Mouse (Mus musculus): ENCODE measurements around the gene Efemp2. TPM values are rescaled to one million over a fixed set of nuclear protein-coding genes. Genes with fewer than 3 reads are reported as not detected.
"Not testable (repeated sequence)": the region's sequence is repeated elsewhere in the genome, so short reads cannot be mapped to it uniquely, and the experiment has no call there.

Gene Efemp2
- total and polyA plus RNA-seq, 2 experiments from 2014 or later, result 26.4 to 35.0 TPM

DNA sequence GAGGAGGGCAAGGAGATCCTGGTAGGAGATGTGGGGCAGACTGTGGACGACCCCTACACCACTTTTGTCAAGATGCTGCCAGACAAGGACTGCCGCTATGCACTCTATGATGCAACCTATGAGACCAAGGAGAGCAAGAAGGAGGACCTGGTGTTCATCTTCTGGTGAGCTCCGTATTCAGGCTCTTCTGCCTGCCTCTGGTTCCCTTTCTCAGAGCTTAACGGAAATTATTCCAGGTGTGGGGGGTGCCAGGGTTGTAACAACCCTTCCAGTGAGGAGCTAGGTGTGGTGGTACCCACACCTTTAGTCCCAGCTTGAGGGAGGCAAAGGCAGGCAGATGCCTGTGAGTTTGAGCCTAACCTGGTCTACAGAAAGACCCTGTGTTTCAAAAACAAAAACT is 18.9 kb downstream of the Efemp2 start:
- Histone ChIP-seq H3K36me3 (ENCODE audit: insufficient read depth) (peaks cover 50% of the 10 kb centered on the region), H3K4me2 (ENCODE audit: low read depth) (no peak overlapping the region; the same call in 1 of the 2 replicates), H3K27me3 (ENCODE audit: insufficient read depth, low read length) (no peaks in the 10 kb centered on the region), H3K4me3 (ENCODE audit: low read depth, low read length) (no peak overlapping the region), H3K27ac (ENCODE audit: low read depth, low read length) (no peak overlapping the region), H3K9me3 (ENCODE audit: low read length) (no peaks in the 10 kb centered on the region), H3K9ac (no peak overlapping the region), H3K4me1 (ENCODE audit: insufficient read depth) (0 out of 2 replicates have a peak, but pooled peaks cover 6% of the 10 kb centered on the region)
- no peak for TF ChIP-seq CTCF (IDR thresholded peaks at IDR 0.05; ENCODE audit: low read depth)
- no peak for DNase-seq
- 84% methylated on average over 4 of the region's 4 CpGs for WGBS
- ATAC-seq, result no peak

- H3K4me1 ChIP-seq (ENCODE audit: insufficient read depth); DNase-seq; H3K27me3 ChIP-seq (ENCODE audit: insufficient read depth, low read length); H3K4me3 ChIP-seq (ENCODE audit: low read depth, low read length); H3K4me2 ChIP-seq (ENCODE audit: low read depth); ATAC-seq; H3K9ac ChIP-seq; H3K27ac ChIP-seq (ENCODE audit: low read depth, low read length); H3K9me3 ChIP-seq (ENCODE audit: low read length): not testable (repeated sequence)
- peak; percentile 19 for TF ChIP-seq CTCF (IDR thresholded peaks at IDR 0.05; ENCODE audit: low read depth)
- WGBS, result 64% methylated on average over 9 of the region's 9 CpGs
- peaks cover 57% of the 10 kb centered on the region for H3K36me3 ChIP-seq (ENCODE audit: insufficient read depth)
Observed at GRCm38 (mm10) chr19:5493301-5493721, 19.6 kb downstream of the Efemp2 start.

DNA sequence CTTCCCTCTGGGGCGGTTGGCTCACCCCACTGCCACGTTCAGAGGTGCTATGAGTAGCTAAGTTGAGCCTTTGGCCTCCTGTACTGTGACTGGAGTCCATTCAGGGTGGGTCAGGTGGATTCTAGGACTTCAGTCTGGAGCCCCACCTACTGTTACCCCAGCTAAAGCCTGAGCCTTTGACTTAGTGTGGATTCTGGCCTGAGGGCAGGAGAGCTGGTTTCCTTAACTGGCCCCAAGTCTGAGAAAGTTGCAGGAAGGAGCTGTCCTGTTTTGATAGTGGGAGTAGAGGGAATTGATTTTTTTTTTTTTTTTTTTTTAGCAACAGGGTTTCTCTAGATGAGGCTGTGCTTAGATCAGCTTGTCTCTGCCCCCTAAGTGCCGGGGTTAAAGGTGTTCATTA is 20.6 kb downstream of the Efemp2 start:
- H3K9me3 ChIP-seq (ENCODE audit: low read length), result no peaks in the 10 kb centered on the region
- peaks cover 63% of the 10 kb centered on the region for H3K36me3 ChIP-seq (ENCODE audit: insufficient read depth)
- no peak overlapping the region for H3K27ac ChIP-seq (ENCODE audit: low read depth, low read length)
- no peak overlapping the region for H3K4me3 ChIP-seq (ENCODE audit: low read depth, low read length)
- 85% methylated on average over 3 of the region's 3 CpGs for WGBS
- 0 out of 2 replicates have a peak, but pooled peaks cover 5% of the 10 kb centered on the region for H3K4me1 ChIP-seq (ENCODE audit: insufficient read depth)
- no peaks in the 10 kb centered on the region for H3K27me3 ChIP-seq (ENCODE audit: insufficient read depth, low read length)
- no peak overlapping the region for H3K4me2 ChIP-seq (ENCODE audit: low read depth)
- no peak for ATAC-seq
- DNase-seq, result no peak
- TF ChIP-seq CTCF (IDR thresholded peaks at IDR 0.05; ENCODE audit: low read depth), result no peak
- no peak overlapping the region for H3K9ac ChIP-seq

DNA sequence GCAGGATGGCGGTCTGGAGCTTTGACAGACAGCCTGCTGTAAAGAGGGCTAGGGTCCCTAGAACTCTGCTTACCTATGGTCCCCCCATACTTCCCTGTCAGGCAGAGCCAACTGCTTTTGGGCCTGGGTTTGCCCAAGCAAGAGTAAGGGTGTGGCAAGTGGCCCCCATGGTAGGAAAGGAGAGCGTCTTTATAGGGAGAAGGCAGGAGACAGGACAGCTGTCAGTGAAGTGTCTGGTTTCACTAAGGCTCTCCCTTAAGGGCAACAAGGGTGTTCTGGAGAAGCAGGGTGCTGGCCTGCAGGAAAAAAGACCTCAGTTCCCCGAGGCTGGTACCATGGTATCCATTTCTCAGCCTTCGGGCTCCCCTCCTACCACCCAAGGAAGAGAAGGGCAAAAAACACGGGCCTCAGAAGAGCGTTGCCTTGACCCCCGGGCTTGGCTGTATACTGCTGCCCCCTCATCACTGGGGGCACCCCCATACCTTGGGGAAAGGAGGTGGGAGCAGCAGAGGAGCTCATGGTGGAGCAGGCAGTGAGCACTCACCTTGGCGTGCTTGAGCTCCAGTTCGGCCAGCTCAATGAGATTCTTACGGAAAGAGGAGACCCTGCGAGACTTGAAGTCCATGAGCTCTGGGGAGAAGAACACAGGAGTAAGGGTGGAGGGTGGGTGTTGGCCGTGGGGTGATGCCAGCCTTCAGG is 21.7 kb downstream of the Efemp2 start:
- DNase-seq (no peak), ATAC-seq (no peak)
- Histone ChIP-seq H3K27ac (ENCODE audit: low read depth, low read length) (no peak overlapping the region), H3K4me1 (ENCODE audit: insufficient read depth) (0 out of 2 replicates have a peak, but pooled peaks cover 3% of the 10 kb centered on the region), H3K27me3 (ENCODE audit: insufficient read depth, low read length) (no peaks in the 10 kb centered on the region), H3K9ac (no peak overlapping the region), H3K4me3 (ENCODE audit: low read depth, low read length) (no peak overlapping the region), H3K4me2 (ENCODE audit: low read depth) (no peak overlapping the region), H3K9me3 (ENCODE audit: low read length) (no peaks in the 10 kb centered on the region), H3K36me3 (ENCODE audit: insufficient read depth) (peaks cover 63% of the 10 kb centered on the region)
- 82% methylated on average over 12 of the region's 12 CpGs for WGBS
- no peak for TF ChIP-seq CTCF (IDR thresholded peaks at IDR 0.05; ENCODE audit: low read depth)

GRCm38 (mm10) chr19:5496052-5496370 is 22.3 kb downstream of the Efemp2 start:
- H3K27ac ChIP-seq (ENCODE audit: low read depth, low read length), result no peak overlapping the region
- 89% methylated on average over 16 of the region's 16 CpGs for WGBS
- DNase-seq (no peak), ATAC-seq (no peak)
- no peak overlapping the region for H3K4me3 ChIP-seq (ENCODE audit: low read depth, low read length)
- H3K9me3 ChIP-seq (ENCODE audit: low read length), result no peaks in the 10 kb centered on the region
- 0 out of 2 replicates have a peak, but pooled peaks cover 3% of the 10 kb centered on the region for H3K4me1 ChIP-seq (ENCODE audit: insufficient read depth)
- H3K4me2 ChIP-seq (ENCODE audit: low read depth), result no peak overlapping the region
- no peak for TF ChIP-seq CTCF (IDR thresholded peaks at IDR 0.05; ENCODE audit: low read depth)
- H3K9ac ChIP-seq, result no peak overlapping the region
- H3K36me3 ChIP-seq (ENCODE audit: insufficient read depth), result peaks cover 63% of the 10 kb centered on the region
- H3K27me3 ChIP-seq (ENCODE audit: insufficient read depth, low read length), result no peaks in the 10 kb centered on the region

DNA sequence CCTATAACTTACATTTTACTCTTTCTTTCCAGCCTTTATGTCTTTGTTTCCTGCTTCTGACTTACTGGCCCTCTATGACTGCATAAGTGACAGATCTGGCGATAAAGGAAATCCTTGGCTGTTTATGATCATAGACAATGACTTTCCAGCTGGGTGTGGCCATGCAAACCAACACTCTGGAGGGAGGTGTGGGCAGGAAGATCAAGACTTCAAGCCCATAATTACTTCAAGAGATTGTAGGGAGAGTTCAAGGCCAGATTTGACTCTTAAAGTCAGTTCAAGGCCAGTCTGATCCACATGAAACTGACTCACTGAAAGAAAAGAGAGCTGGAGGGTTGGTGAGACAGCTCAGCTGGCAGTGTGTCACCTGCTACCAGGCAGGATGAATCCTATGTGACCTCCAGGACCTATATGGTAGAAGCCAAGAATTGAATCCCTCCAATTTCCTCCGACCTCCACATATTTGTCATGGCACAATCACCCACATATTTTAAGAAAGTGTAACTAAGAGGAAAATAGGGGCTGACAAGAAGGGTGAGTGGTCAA is 26.6 kb downstream of the Efemp2 start:
- Histone ChIP-seq H3K36me3 (ENCODE audit: insufficient read depth) (peaks cover 36% of the 10 kb centered on the region), H3K4me3 (ENCODE audit: low read depth, low read length) (no peak overlapping the region), H3K4me1 (ENCODE audit: insufficient read depth) (no peaks in the 10 kb centered on the region), H3K9me3 (ENCODE audit: low read length) (no peaks in the 10 kb centered on the region), H3K27me3 (ENCODE audit: insufficient read depth, low read length) (no peaks in the 10 kb centered on the region), H3K27ac (ENCODE audit: low read depth, low read length) (no peak overlapping the region), H3K4me2 (ENCODE audit: low read depth) (no peak overlapping the region), H3K9ac (no peak overlapping the region)
- 91% methylated on average over 2 of the region's 2 CpGs for WGBS
- DNase-seq (no peak), ATAC-seq (no peak)
- TF ChIP-seq CTCF (IDR thresholded peaks at IDR 0.05; ENCODE audit: low read depth), result no peak

DNA sequence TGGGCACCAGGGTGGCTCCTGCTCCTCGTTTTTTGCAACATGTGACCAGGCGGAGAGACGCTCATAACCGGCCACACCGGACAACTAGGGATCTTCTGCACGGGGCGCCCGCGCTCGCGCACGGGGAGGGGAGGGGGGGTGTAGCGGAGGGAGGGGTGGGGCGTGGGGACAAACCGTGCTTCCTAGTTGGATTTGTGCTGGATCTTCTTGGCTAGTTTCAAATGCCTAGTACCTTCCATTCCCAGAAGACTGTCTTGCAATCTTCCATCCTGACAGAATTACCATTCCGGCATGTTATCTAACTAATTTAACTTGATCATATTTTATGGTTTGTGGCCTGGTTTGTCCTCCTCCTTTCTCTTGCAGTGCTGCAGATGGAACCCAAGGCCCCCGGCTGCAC is 29.9 kb downstream of the Efemp2 start, which contains the start of gene 1700020D05Rik:
TSS of gene 1700020D05Rik (minus strand) at position 101 of the 400 bp plus-strand sequence.
- ATAC-seq (no peak), DNase-seq (no peak)
- TF ChIP-seq CTCF (IDR thresholded peaks at IDR 0.05; ENCODE audit: low read depth), result no peak
- Histone ChIP-seq H3K9me3 (ENCODE audit: low read length) (no peaks in the 10 kb centered on the region), H3K27me3 (ENCODE audit: insufficient read depth, low read length) (no peaks in the 10 kb centered on the region), H3K36me3 (ENCODE audit: insufficient read depth) (0 out of 2 replicates have a peak, but pooled peaks cover 4% of the 10 kb centered on the region), H3K4me1 (ENCODE audit: insufficient read depth) (0 out of 2 replicates have a peak, but pooled peaks cover under 1% of the 10 kb centered on the region), H3K9ac (no peak within 1 kb of the TSS), H3K4me3 (ENCODE audit: low read depth, low read length) (no peak within 1 kb of the TSS), H3K4me2 (ENCODE audit: low read depth) (no peak within 1 kb of the TSS), H3K27ac (ENCODE audit: low read depth, low read length) (no peak within 1 kb of the TSS)
- WGBS, result 58% methylated on average over 17 of the region's 17 CpGs
